In genomic region chr3:108563309-108563708, GRCm38 (mm10) we compare ENCODE assay signal across 8 mouse cellular contexts. TPM values are rescaled to one million over a fixed set of nuclear protein-coding genes. Genes with fewer than 3 reads are reported as not detected.
DNase-seq lines count a peak whose midpoint lies in the region; ATAC-seq and TF ChIP-seq lines count a peak whose summit lies in the region.

No protein-coding gene starts in this region.

- TF ChIP-seq CTCF in E14TG2a.4 (conservative IDR thresholded peaks at IDR 0.05; ENCODE audit: low read length) = peak; percentile 63
- TF ChIP-seq CTCF in liver, embryonic 14.5 days (IDR thresholded peaks at IDR 0.05; ENCODE audit: low read depth) = peak; percentile 85

- 9% methylated on average over 4 of the region's 4 CpGs for WGBS in forebrain, embryonic 10.5 days
- 4% methylated on average over 4 of the region's 4 CpGs for WGBS in heart, embryonic 15.5 days
- 0% methylated on average over 4 of the region's 4 CpGs for WGBS in liver, embryonic 14.5 days (ENCODE audit: insufficient replicate concordance)
- WGBS in stomach, embryonic 15.5 days = 6% methylated on average over 4 of the region's 4 CpGs

- H3K4me1 ChIP-seq in E14TG2a.4 (replicated peaks; ENCODE audit: low read depth, low read length) = peaks cover 40% of the 10 kb centered on the region
- H3K4me1 ChIP-seq in forebrain, embryonic 10.5 days = peaks cover 35% of the 10 kb centered on the region
- H3K4me1 ChIP-seq in heart, embryonic 15.5 days (replicated peaks) = peaks cover 17% of the 10 kb centered on the region
- H3K4me1 ChIP-seq in liver, embryonic 14.5 days (replicated peaks; ENCODE audit: control insufficient read depth in 2 of 2, insufficient read depth in 2 of 2, low read length in 1 of 2) = peaks cover 17 to 18% of the 10 kb centered on the region in 2 experiments
- no peaks in the 10 kb centered on the region; the same call in 1 of the 2 replicates for H3K4me1 ChIP-seq in stomach, embryonic 15.5 days

- peaks cover 4% of the 10 kb centered on the region for H3K9me3 ChIP-seq in E14TG2a.4 (ENCODE audit: low read length)
- H3K9me3 ChIP-seq in forebrain, embryonic 10.5 days = no peaks in the 10 kb centered on the region
- H3K9me3 ChIP-seq in heart, embryonic 15.5 days (replicated peaks) = no peaks in the 10 kb centered on the region
- no peaks in the 10 kb centered on the region for H3K9me3 ChIP-seq in liver, embryonic 14.5 days (ENCODE audit: control insufficient read depth, low read length)
- H3K9me3 ChIP-seq in stomach, embryonic 15.5 days = no peaks in the 10 kb centered on the region

- H3K27me3 ChIP-seq in E14TG2a.4 (ENCODE audit: insufficient read depth, low read length) = no peaks in the 10 kb centered on the region
- no peaks in the 10 kb centered on the region for H3K27me3 ChIP-seq in forebrain, embryonic 10.5 days (ENCODE audit: poor library complexity, severe bottlenecking)
- H3K27me3 ChIP-seq in heart, embryonic 15.5 days = 0 out of 2 replicates have a peak, but pooled peaks cover 7% of the 10 kb centered on the region
- no peaks in the 10 kb centered on the region for H3K27me3 ChIP-seq in liver, embryonic 14.5 days (ENCODE audit: control insufficient read depth, insufficient read depth, low read length)
- H3K27me3 ChIP-seq in stomach, embryonic 15.5 days (replicated peaks) = no peaks in the 10 kb centered on the region

- H3K4me3 ChIP-seq in E14TG2a.4 (replicated peaks; ENCODE audit: low read length) = peak overlapping the region; percentile 95
- H3K4me3 ChIP-seq in forebrain, embryonic 10.5 days = peak overlapping the region; percentile 92
- peak overlapping the region; percentile 93 for H3K4me3 ChIP-seq in heart, embryonic 15.5 days
- H3K4me3 ChIP-seq in liver, embryonic 14.5 days (ENCODE audit: insufficient read depth in 1 of 2, low read depth in 2 of 2, low read length in 2 of 2) = peak overlapping the region; percentile 59 to 97
- H3K4me3 ChIP-seq in stomach, embryonic 15.5 days (replicated peaks) = peak overlapping the region; percentile 72

- peak overlapping the region; percentile 91 for H3K27ac ChIP-seq in forebrain, embryonic 10.5 days
- H3K27ac ChIP-seq in heart, embryonic 15.5 days = peak overlapping the region; percentile 95
- peak overlapping the region; percentile 96 for H3K27ac ChIP-seq in liver, embryonic 14.5 days
- peak overlapping the region; percentile 95 for H3K27ac ChIP-seq in stomach, embryonic 15.5 days

- no peak for TF ChIP-seq EP300 in liver, embryonic 14.5 days (IDR thresholded peaks at IDR 0.05; ENCODE audit: low read depth)

- DNase-seq in c-Kit-positive CD71-negative TER-119-negative erythroid progenitor cells, embryonic 14.5 days (ENCODE audit: low read depth) = peak; percentile 92
- peak; percentile 78 for DNase-seq in forebrain, embryonic 10.5 days (ENCODE audit: extremely low spot score, low spot score)
- DNase-seq in kidney, postnatal 25 days = peak; percentile 87 to 93
- peak; percentile 72 to 85 (median 74) for DNase-seq in liver, embryonic 14.5 days (ENCODE audit: low read depth in 3 of 3, low spot score in 3 of 3)
- DNase-seq in neural tube, embryonic 10.5 days (ENCODE audit: extremely low spot score, low spot score) = peak; percentile 79

- ATAC-seq in heart, embryonic 15.5 days (replicated peaks; ENCODE audit: insufficient number of reproducible peaks, insufficient read depth, low FRiP score, low read depth) = no peak
- no peak for ATAC-seq in liver, embryonic 14.5 days (ENCODE audit: insufficient read depth)
- no peak for ATAC-seq in stomach, embryonic 15.5 days (ENCODE audit: insufficient read depth, low FRiP score, low read depth)

- peaks cover 22% of the 10 kb centered on the region for H3K36me3 ChIP-seq in E14TG2a.4 (ENCODE audit: insufficient read depth, low read length)
- H3K36me3 ChIP-seq in forebrain, embryonic 10.5 days (replicated peaks) = peaks cover 21% of the 10 kb centered on the region
- peaks cover 18% of the 10 kb centered on the region for H3K36me3 ChIP-seq in heart, embryonic 15.5 days
- H3K36me3 ChIP-seq in liver, embryonic 14.5 days (replicated peaks; ENCODE audit: control insufficient read depth, insufficient read depth, low read depth) = peaks cover 5% of the 10 kb centered on the region
- H3K36me3 ChIP-seq in stomach, embryonic 15.5 days = peaks cover 8% of the 10 kb centered on the region

- peak overlapping the region; percentile 76 for H3K4me2 ChIP-seq in heart, embryonic 15.5 days
- peak overlapping the region; percentile 99 for H3K4me2 ChIP-seq in liver, embryonic 14.5 days (ENCODE audit: low read depth)
- H3K4me2 ChIP-seq in stomach, embryonic 15.5 days = peak overlapping the region; percentile 82

- peak overlapping the region; percentile 43 for H3K9ac ChIP-seq in heart, embryonic 15.5 days
- H3K9ac ChIP-seq in liver, embryonic 14.5 days (replicated peaks) = peak overlapping the region; percentile 72
- H3K9ac ChIP-seq in stomach, embryonic 15.5 days = peak overlapping the region; percentile 9; the same call in 1 of the 2 replicates

RNA-seq across cellular contexts. Expression of gene Tmem167b, which starts 1.0 kb away (rescaled TPM):
- polyA plus RNA-seq in forebrain, embryonic 10.5 days (2016; fragmentation: Nextera tagmentation; extraction: Ambion mirVana) = 36.9 and 37.9 TPM in 2 replicates
- 29.7 and 32.5 TPM in 2 replicates for polyA plus RNA-seq in heart, embryonic 15.5 days (2015; fragmentation: Nextera tagmentation; extraction: Ambion mirVana)
- polyA plus RNA-seq in liver, embryonic 14.5 days (2012; rRNA removed) = 2.8 and 3.8 TPM in 2 replicates
- 12.7 and 13.1 TPM in 2 replicates for polyA plus RNA-seq in liver, embryonic 14.5 days (2014; fragmentation: Nextera tagmentation; extraction: Ambion mirVana)
- 38.3 and 40.0 TPM in 2 replicates for polyA plus RNA-seq in stomach, embryonic 15.5 days (2015; fragmentation: Nextera tagmentation; extraction: Ambion mirVana)

RNA-seq across cellular contexts. Expression of gene Taf13, which starts 8.2 kb away (rescaled TPM):
- polyA plus RNA-seq in forebrain, embryonic 10.5 days (2016; fragmentation: Nextera tagmentation; extraction: Ambion mirVana) = 58.2 and 59.8 TPM in 2 replicates
- polyA plus RNA-seq in heart, embryonic 15.5 days (2015; fragmentation: Nextera tagmentation; extraction: Ambion mirVana) = 24.6 and 24.7 TPM in 2 replicates
- polyA plus RNA-seq in liver, embryonic 14.5 days (2012; rRNA removed) = 2.5 and 5.1 TPM in 2 replicates
- polyA plus RNA-seq in liver, embryonic 14.5 days (2014; fragmentation: Nextera tagmentation; extraction: Ambion mirVana) = 8.8 and 9.2 TPM in 2 replicates
- polyA plus RNA-seq in stomach, embryonic 15.5 days (2015; fragmentation: Nextera tagmentation; extraction: Ambion mirVana) = 43.5 and 44.7 TPM in 2 replicates

RNA-seq across cellular contexts. Expression of gene 5330417C22Rik, which starts 27.0 kb away (rescaled TPM):
- 1.1 and 1.2 TPM in 2 replicates for polyA plus RNA-seq in forebrain, embryonic 10.5 days (2016; fragmentation: Nextera tagmentation; extraction: Ambion mirVana)
- polyA plus RNA-seq in heart, embryonic 15.5 days (2015; fragmentation: Nextera tagmentation; extraction: Ambion mirVana) = 1.0 and 1.7 TPM in 2 replicates
- 0.05 and 0.11 TPM in 2 replicates for polyA plus RNA-seq in liver, embryonic 14.5 days (2012; rRNA removed)
- polyA plus RNA-seq in liver, embryonic 14.5 days (2014; fragmentation: Nextera tagmentation; extraction: Ambion mirVana) = 0.17 TPM in 1 of 2 replicates, not detected in the other
- 33.7 and 45.1 TPM in 2 replicates for polyA plus RNA-seq in stomach, embryonic 15.5 days (2015; fragmentation: Nextera tagmentation; extraction: Ambion mirVana)

RNA-seq across cellular contexts. Expression of gene Wdr47, which starts 27.8 kb away (rescaled TPM):
- polyA plus RNA-seq in forebrain, embryonic 10.5 days (2016; fragmentation: Nextera tagmentation; extraction: Ambion mirVana) = 14.9 TPM in 2 replicates
- 7.0 and 8.8 TPM in 2 replicates for polyA plus RNA-seq in heart, embryonic 15.5 days (2015; fragmentation: Nextera tagmentation; extraction: Ambion mirVana)
- polyA plus RNA-seq in liver, embryonic 14.5 days (2012; rRNA removed) = 1.1 and 1.3 TPM in 2 replicates
- polyA plus RNA-seq in liver, embryonic 14.5 days (2014; fragmentation: Nextera tagmentation; extraction: Ambion mirVana) = 1.3 and 2.0 TPM in 2 replicates
- polyA plus RNA-seq in stomach, embryonic 15.5 days (2015; fragmentation: Nextera tagmentation; extraction: Ambion mirVana) = 10.8 and 11.6 TPM in 2 replicates

RNA-seq across cellular contexts. Expression of gene 1700013F07Rik, which starts 29.4 kb away (rescaled TPM):
- 0.29 and 0.42 TPM in 2 replicates for polyA plus RNA-seq in forebrain, embryonic 10.5 days (2016; fragmentation: Nextera tagmentation; extraction: Ambion mirVana)
- 0.19 TPM in 1 of 2 replicates, not detected in the other for polyA plus RNA-seq in heart, embryonic 15.5 days (2015; fragmentation: Nextera tagmentation; extraction: Ambion mirVana)
- polyA plus RNA-seq in liver, embryonic 14.5 days (2012; rRNA removed) = not detected in 2 replicates
- not detected in 2 replicates for polyA plus RNA-seq in liver, embryonic 14.5 days (2014; fragmentation: Nextera tagmentation; extraction: Ambion mirVana)
- 0.41 and 0.46 TPM in 2 replicates for polyA plus RNA-seq in stomach, embryonic 15.5 days (2015; fragmentation: Nextera tagmentation; extraction: Ambion mirVana)

Comparison
In these comparisons a context has a peak if more than half of its experiments do, and no peak if none do; other contexts are left out.
1. H3K9ac ChIP-seq: peak in every context shown above with its lines; median percentile 72 in liver, embryonic 14.5 days; 43 in heart, embryonic 15.5 days; 9 in stomach, embryonic 15.5 days.
2. RNA of gene 5330417C22Rik, which starts 27.0 kb away (polyA plus RNA-seq): 33.7 to 45.1 TPM in stomach, embryonic 15.5 days; 1.1 to 1.2 TPM in forebrain, embryonic 10.5 days, 1.0 to 1.7 TPM in heart, embryonic 15.5 days and 0.05 to 0.17 TPM in liver, embryonic 14.5 days; every median in the first group is over 10 times any median in the second.
3. Peak in every context shown above with its lines, with median percentiles within 50 percentile points of each other: H3K4me3 ChIP-seq, DNase-seq, H3K27ac ChIP-seq and H3K4me2 ChIP-seq.